Mouse (Mus musculus) erythroblast, embryonic 14.5 days (primary cell): ENCODE data around the gene Kat6b.

Source experiments
- GATA1 ChIP-seq: IDR thresholded peaks from 2 replicates; pipeline ENCODE4 v1.6.1; 2012; ENCODE audit warnings: low read length, inconsistent platforms, mixed read lengths
- TAL1 ChIP-seq: IDR thresholded peaks from 3 replicates; pipeline ENCODE4 v1.6.1; 2012; ENCODE audit warnings: low read length, inconsistent platforms, mixed read lengths

- TF ChIP-seq GATA1, result no peak
- TF ChIP-seq TAL1, result no peak
Measured at GRCm38 (mm10) chr14:21462398-21462797, 18.8 kb upstream of the Kat6b start.
